Mouse (Mus musculus) myocyte (in vitro differentiated cells): ENCODE results near the gene Ptgr2.

ENCODE experiments used
- CEBPB ChIP-seq: IDR thresholded peaks from 2 replicates; pipeline ENCODE4 v1.6.1; 2011; ENCODE audit warnings: mild to moderate bottlenecking, moderate library complexity; ENCODE audit not compliant: poor library complexity, insufficient read depth, severe bottlenecking
- E2F4 ChIP-seq: IDR thresholded peaks from one replicate; pipeline ENCODE4 v1.6.1; 2011; ENCODE audit warnings: mild to moderate bottlenecking, control low read depth, moderate library complexity; ENCODE audit not compliant: insufficient read depth
- MAX ChIP-seq: IDR thresholded peaks from one replicate; pipeline ENCODE4 v1.6.1; 2011; ENCODE audit warnings: low read depth, mild to moderate bottlenecking, control low read depth
- MYOD1 ChIP-seq, 3 experiments: IDR thresholded peaks; one replicate each; pipeline ENCODE4 v1.6.1; 2011; ENCODE audit warnings: control low read depth in 2 of 3, low read depth in 2 of 3, mild to moderate bottlenecking in 2 of 3, moderate library complexity in 1 of 3; ENCODE audit not compliant: insufficient read length in 2 of 3, control insufficient read depth in 1 of 3
- POLR2A ChIP-seq: IDR thresholded peaks from one replicate; pipeline ENCODE4 v1.6.1; 2011; ENCODE audit warnings: low read depth, mild to moderate bottlenecking, control low read depth, moderate library complexity; ENCODE audit not compliant: insufficient read length
- POLR2AphosphoS2 ChIP-seq: IDR thresholded peaks from one replicate; pipeline ENCODE4 v1.6.1; 2011; ENCODE audit warnings: low read depth, control low read depth; ENCODE audit not compliant: insufficient read length
- REST ChIP-seq: IDR thresholded peaks from one replicate; pipeline ENCODE4 v1.6.1; 2011; ENCODE audit warnings: mild to moderate bottlenecking, control low read depth, moderate library complexity; ENCODE audit not compliant: insufficient read depth, insufficient read length
- SRF ChIP-seq: IDR thresholded peaks from one replicate; pipeline ENCODE4 v1.6.1; 2011; ENCODE audit warnings: low read depth; ENCODE audit not compliant: control insufficient read depth, insufficient read length
- TCF12 ChIP-seq: IDR thresholded peaks from one replicate; pipeline ENCODE4 v1.6.1; 2011; ENCODE audit warnings: mild to moderate bottlenecking, control low read depth; ENCODE audit not compliant: poor library complexity, insufficient read depth, severe bottlenecking
- TCF3 ChIP-seq: IDR thresholded peaks from one replicate; pipeline ENCODE4 v1.6.1; 2011; ENCODE audit warnings: low read depth, control low read depth; ENCODE audit not compliant: insufficient read length
- USF1 ChIP-seq: IDR thresholded peaks from one replicate; pipeline ENCODE4 v1.6.1; 2011; ENCODE audit warnings: low read depth, mild to moderate bottlenecking, control low read depth, moderate library complexity

- TF ChIP-seq POLR2A (no peak), E2F4 (no peak), TCF12 (no peak), POLR2AphosphoS2 (no peak), MYOD1 (IDR thresholded peaks at IDR 0.05; ENCODE audit: control insufficient read depth in 1 of 3, insufficient read length in 2 of 3, low read depth in 2 of 3) (no peak), REST (no peak), SRF (no peak), USF1 (no peak), MAX (no peak), CEBPB (no peak), TCF3 (no peak)
Measured at GRCm38 (mm10) chr12:84304554-84304953, 19.5 kb downstream of the Ptgr2 start.
